Mouse (Mus musculus): ENCODE results near the gene Pde4d.

Pde4d gene

GRCm38 (mm10) chr13:109645910-109646284, 1196.1 kb downstream of the Pde4d start:
- in situ Hi-C loops (cut with MboI, MseI): no loop called here

GRCm38 (mm10) chr13:109646597-109647232, 1197.0 kb downstream of the Pde4d start:
- in situ Hi-C loops (cut with MboI, MseI): no loop called here

GRCm38 (mm10) chr13:109647479-109648199, 1197.9 kb downstream of the Pde4d start:
- in situ Hi-C loops (cut with MboI, MseI): no loop called here

- in situ Hi-C loops (cut with MboI, MseI): no loop called here
These were observed 1198.6 kb downstream of the Pde4d start for GRCm38 (mm10) chr13:109648311-109648710.

- in situ Hi-C loops (cut with MboI, MseI): no loop called here
These were observed 1202.2 kb downstream of the Pde4d start for GRCm38 (mm10) chr13:109651790-109652605.

- in situ Hi-C loops (cut with MboI, MseI): no loop called here
These were observed 1202.9 kb downstream of the Pde4d start for GRCm38 (mm10) chr13:109652631-109653030.

GRCm38 (mm10) chr13:109655390-109655789, 1205.6 kb downstream of the Pde4d start:
- in situ Hi-C loops (cut with MboI, MseI): loop anchor here in 1 of 2 experiments (5.0 kb wide), 1 partner anchor 92 kb away; no protein-coding TSS in a partner anchor

- in situ Hi-C loops (cut with MboI, MseI): loop anchor here in 1 of 2 experiments (5.0 kb wide), 1 partner anchor 88 kb away; no protein-coding TSS in a partner anchor
These were observed 1209.4 kb downstream of the Pde4d start for GRCm38 (mm10) chr13:109659103-109659502.

GRCm38 (mm10) chr13:109661345-109661744, 1211.6 kb downstream of the Pde4d start:
- in situ Hi-C loops (cut with MboI, MseI): no loop called here

GRCm38 (mm10) chr13:109662099-109662498, 1212.4 kb downstream of the Pde4d start:
- in situ Hi-C loops (cut with MboI, MseI): no loop called here

- in situ Hi-C loops (cut with MboI, MseI): no loop called here
These were observed 1213.0 kb downstream of the Pde4d start for GRCm38 (mm10) chr13:109662731-109663130.

GRCm38 (mm10) chr13:109664956-109665802, 1215.4 kb downstream of the Pde4d start:
- in situ Hi-C loops (cut with MboI, MseI): no loop called here

- in situ Hi-C loops (cut with MboI, MseI): no loop called here
These were observed 1216.2 kb downstream of the Pde4d start for GRCm38 (mm10) chr13:109665803-109666403.

- in situ Hi-C loops (cut with MboI, MseI): no loop called here
These were observed 1220.2 kb downstream of the Pde4d start for GRCm38 (mm10) chr13:109669965-109670364.

- in situ Hi-C loops (cut with MboI, MseI): no loop called here
These were observed 1222.0 kb downstream of the Pde4d start for GRCm38 (mm10) chr13:109671589-109672347.

- in situ Hi-C loops (cut with MboI, MseI): no loop called here
These were observed 1227.3 kb downstream of the Pde4d start for GRCm38 (mm10) chr13:109677047-109677446.

- in situ Hi-C loops (cut with MboI, MseI): no loop called here
These were observed 1227.9 kb downstream of the Pde4d start for GRCm38 (mm10) chr13:109677617-109678016.

- in situ Hi-C loops (cut with MboI, MseI): no loop called here
These were observed 1229.2 kb downstream of the Pde4d start for GRCm38 (mm10) chr13:109678991-109679390.

GRCm38 (mm10) chr13:109680229-109680628, 1230.5 kb downstream of the Pde4d start:
- in situ Hi-C loops (cut with MboI, MseI): no loop called here

GRCm38 (mm10) chr13:109681699-109682293, 1232.0 kb downstream of the Pde4d start:
- in situ Hi-C loops (cut with MboI, MseI): no loop called here
